Mouse (Mus musculus): Measurements from ENCODE around the gene Myo10.

GRCm38 (mm10) chr15:25859469-25859868 is 237.1 kb downstream of the Myo10 start:
- no peak for TF ChIP-seq POLR2A (IDR thresholded peaks at IDR 0.05; ENCODE audit: low read depth, low read length)
- TF ChIP-seq CTCF (conservative IDR thresholded peaks at IDR 0.05; ENCODE audit: insufficient read depth, insufficient read length, low read depth, low read length): no peak

All from kidney, adult 2 months (tissue).